Mouse (Mus musculus): Measurements from ENCODE around the gene Hist1h2br. TPM values are rescaled to one million over a fixed set of nuclear protein-coding genes. Genes with fewer than 3 reads are reported as not detected.

Hist1h2br gene
- polyA plus RNA-seq (2012; rRNA removed): 2.2 and 6.7 TPM in 2 replicates

GRCm38 (mm10) chr13:21833461-21833860 is at the start of gene Hist1h2br, which contains the start of gene Hist1h2ap:
Hist1h2br (plus strand) TSS chr13:21833743.
Hist1h2ap (minus strand) TSS chr13:21833507.

DNA sequence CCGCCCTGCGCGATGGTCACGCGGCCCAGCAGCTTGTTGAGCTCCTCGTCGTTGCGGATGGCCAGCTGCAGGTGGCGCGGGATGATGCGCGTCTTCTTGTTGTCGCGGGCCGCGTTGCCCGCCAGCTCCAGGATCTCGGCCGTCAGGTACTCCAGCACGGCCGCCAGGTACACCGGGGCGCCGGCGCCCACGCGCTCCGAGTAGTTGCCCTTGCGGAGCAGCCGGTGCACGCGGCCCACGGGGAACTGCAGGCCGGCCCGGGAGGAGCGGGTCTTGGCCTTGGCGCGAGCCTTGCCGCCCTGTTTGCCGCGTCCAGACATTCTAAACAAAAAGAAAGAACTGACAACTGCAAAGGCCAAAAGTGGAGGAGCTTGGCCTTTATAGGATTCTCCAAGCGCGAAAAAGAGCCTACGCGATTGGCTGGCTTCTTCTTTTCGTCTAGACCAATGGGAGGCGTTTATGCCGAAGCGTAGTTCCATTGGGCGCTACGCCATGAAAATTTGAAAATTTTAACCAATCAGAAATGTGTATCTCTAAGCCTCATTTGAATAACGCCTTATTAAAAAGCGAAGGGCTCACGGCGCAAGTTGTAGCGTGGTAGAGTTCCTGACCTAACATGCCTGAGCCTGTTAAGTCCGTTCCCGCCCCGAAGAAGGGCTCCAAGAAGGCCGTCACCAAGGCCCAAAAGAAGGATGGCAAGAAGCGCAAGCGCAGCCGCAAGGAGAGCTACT is 46.5 kb upstream of the Hist1h2br start, which contains the start of the genes Hist1h2an and Hist1h2bp:
Gene Hist1h2an, minus strand, starts transcription at position 320 of the 731 bp plus-strand sequence.
Gene Hist1h2bp, plus strand, starts transcription at position 563 of the 731 bp plus-strand sequence.

DNA sequence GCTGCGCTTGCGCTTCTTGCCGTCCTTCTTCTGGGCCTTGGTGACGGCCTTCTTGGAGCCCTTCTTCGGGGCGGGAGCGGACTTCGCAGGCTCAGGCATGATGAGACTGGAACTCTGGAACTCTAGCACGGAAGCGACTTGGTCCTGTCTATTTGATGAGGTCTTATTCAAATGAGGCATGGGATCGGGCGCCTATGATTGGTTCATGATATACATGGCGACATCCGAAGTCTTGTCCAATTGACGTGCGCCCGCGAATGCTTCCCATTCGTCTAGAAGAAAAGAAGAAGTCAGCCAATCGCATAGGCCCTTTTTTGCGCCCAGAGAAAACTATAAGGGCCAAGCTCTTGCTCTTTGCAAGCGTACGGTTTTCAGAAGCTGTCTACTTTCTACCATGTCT is 23.5 kb upstream of the Hist1h2br start, which contains the start of the genes Hist1h2bq and Hist1h2ao:
Gene Hist1h2bq, minus strand, starts transcription at position 125 of the 400 bp plus-strand sequence.
Gene Hist1h2ao, plus strand, starts transcription at position 393 of the 400 bp plus-strand sequence.

GRCm38 (mm10) chr13:21811539-21811938 is 22.0 kb upstream of the Hist1h2br start, which contains the start of gene Hist1h4m:
Hist1h4m (plus strand) TSS chr13:21811746.

GRCm38 (mm10) chr13:21831418-21832394 is 1.8 kb upstream of the Hist1h2br start, which contains the start of gene Hist1h4n:
Hist1h4n (minus strand) TSS chr13:21832196.

Other genes starting within 250 kb of the Hist1h2br start
- gene Olfr1362, start 219.7 kb upstream of the Hist1h2br start, polyA plus RNA-seq (2012; rRNA removed): not detected in 2 replicates
- not detected in 2 replicates for gene Olfr11, start 191.2 kb upstream of the Hist1h2br start, polyA plus RNA-seq (2012; rRNA removed)
- gene Olfr1361, start 170.4 kb upstream of the Hist1h2br start, polyA plus RNA-seq (2012; rRNA removed): not detected in 2 replicates
- not detected in 2 replicates for gene Olfr1360, start 156.3 kb upstream of the Hist1h2br start, polyA plus RNA-seq (2012; rRNA removed)
- gene Olfr1359, start 135.6 kb upstream of the Hist1h2br start, polyA plus RNA-seq (2012; rRNA removed): not detected in 2 replicates
- gene Hist1h2bl, start 117.6 kb upstream of the Hist1h2br start, polyA plus RNA-seq (2012; rRNA removed): 5.9 and 7.6 TPM in 2 replicates
- gene Hist1h2ai, start 117.3 kb upstream of the Hist1h2br start, polyA plus RNA-seq (2012; rRNA removed): 1.9 and 2.8 TPM in 2 replicates
- 11.5 and 11.6 TPM in 2 replicates for gene Hist1h3h, start 116.1 kb upstream of the Hist1h2br start, polyA plus RNA-seq (2012; rRNA removed)
- 4.9 and 7.3 TPM in 2 replicates for gene Hist1h2bm, start 111.7 kb upstream of the Hist1h2br start, polyA plus RNA-seq (2012; rRNA removed)
- gene Hist1h4j, start 98.7 kb upstream of the Hist1h2br start, polyA plus RNA-seq (2012; rRNA removed): 9.1 and 9.2 TPM in 2 replicates
- gene Hist1h4k, start 83.2 kb upstream of the Hist1h2br start, polyA plus RNA-seq (2012; rRNA removed): 14.1 and 22.0 TPM in 2 replicates
- 17.2 and 18.2 TPM in 2 replicates for gene Hist1h2ak, start 79.9 kb upstream of the Hist1h2br start, polyA plus RNA-seq (2012; rRNA removed)
- 10.0 and 14.8 TPM in 2 replicates for gene Hist1h2bn, start 79.6 kb upstream of the Hist1h2br start, polyA plus RNA-seq (2012; rRNA removed)
- 3.8 and 4.1 TPM in 2 replicates for gene Hist1h1b, start 53.1 kb upstream of the Hist1h2br start, polyA plus RNA-seq (2012; rRNA removed)
- gene Hist1h3i, start 50.4 kb upstream of the Hist1h2br start, polyA plus RNA-seq (2012; rRNA removed): 13.4 and 17.5 TPM in 2 replicates
- gene Hist1h2an, start 46.5 kb upstream of the Hist1h2br start, polyA plus RNA-seq (2012; rRNA removed): 3.5 and 4.0 TPM in 2 replicates
- 1.2 and 2.5 TPM in 2 replicates for gene Hist1h2bp, start 46.3 kb upstream of the Hist1h2br start, polyA plus RNA-seq (2012; rRNA removed)
- 3.5 and 6.3 TPM in 2 replicates for gene Hist1h2bq, start 23.5 kb upstream of the Hist1h2br start, polyA plus RNA-seq (2012; rRNA removed)
- gene Hist1h2ao, start 23.3 kb upstream of the Hist1h2br start, polyA plus RNA-seq (2012; rRNA removed): not detected in 2 replicates
- gene Hist1h4m, start 22.0 kb upstream of the Hist1h2br start, polyA plus RNA-seq (2012; rRNA removed): not detected in 2 replicates
- 19.1 and 27.0 TPM in 2 replicates for gene Hist1h4n, start 1.5 kb upstream of the Hist1h2br start, polyA plus RNA-seq (2012; rRNA removed)
- 35.2 and 36.1 TPM in 2 replicates for gene Hist1h2ap, start 236 bp upstream of the Hist1h2br start, polyA plus RNA-seq (2012; rRNA removed)
- gene Zfp184, start 111.4 kb downstream of the Hist1h2br start, polyA plus RNA-seq (2012; rRNA removed): 0.38 and 0.39 TPM in 2 replicates
- gene Pom121l2, start 147.5 kb downstream of the Hist1h2br start, polyA plus RNA-seq (2012; rRNA removed): not detected in 2 replicates
- 1.2 and 1.3 TPM in 2 replicates for gene Prss16, start 176.0 kb downstream of the Hist1h2br start, polyA plus RNA-seq (2012; rRNA removed)
- 3.6 and 4.4 TPM in 2 replicates for gene Hist1h2ah, start 201.8 kb downstream of the Hist1h2br start, polyA plus RNA-seq (2012; rRNA removed)
- 6.7 and 11.4 TPM in 2 replicates for gene Hist1h2bk, start 202.1 kb downstream of the Hist1h2br start, polyA plus RNA-seq (2012; rRNA removed)
- 42.8 and 103 TPM in 2 replicates for gene Hist1h4i, start 207.6 kb downstream of the Hist1h2br start, polyA plus RNA-seq (2012; rRNA removed)
- 13.6 and 14.3 TPM in 2 replicates for gene Hist1h2ag, start 209.2 kb downstream of the Hist1h2br start, polyA plus RNA-seq (2012; rRNA removed)
- gene Hist1h2bj, start 209.5 kb downstream of the Hist1h2br start, polyA plus RNA-seq (2012; rRNA removed): 7.7 and 11.4 TPM in 2 replicates

All from liver, embryonic 18 days (tissue).